Mouse (Mus musculus) thymus, postnatal 4 days (tissue): ENCODE data around the gene Themis3.
A peak's percentile ranks its signal among the peaks of the same experiment; 100 is the strongest.
"Not testable (repeated sequence)": the region's sequence is repeated elsewhere in the genome, so short reads cannot be mapped to it uniquely, and the experiment has no call there.

Experiments used
- DNase-seq: peaks from one replicate; pipeline ENCODE4 v3.0.0; 2021

Themis3 gene

DNA sequence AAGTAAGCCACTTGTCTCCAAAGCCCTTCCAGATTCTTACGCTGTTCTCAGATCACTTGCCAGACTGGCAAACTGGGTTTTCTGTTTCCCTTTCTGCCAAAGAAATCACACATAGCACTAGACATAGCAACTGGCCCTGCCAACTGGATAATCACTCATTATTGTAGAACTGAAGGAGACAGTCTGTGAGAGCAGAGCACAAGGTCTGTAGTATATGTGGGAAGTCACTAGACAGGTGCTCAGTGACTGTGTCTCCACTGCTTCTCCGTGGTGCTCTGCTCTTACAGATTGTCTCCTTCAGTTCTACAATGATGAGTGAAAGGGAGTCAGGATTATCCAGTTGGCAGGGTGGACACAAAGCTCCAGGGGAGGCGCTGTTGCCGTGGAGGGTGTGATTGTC lies 41.7 kb downstream of the Themis3 start:
- no peak for DNase-seq

DNA sequence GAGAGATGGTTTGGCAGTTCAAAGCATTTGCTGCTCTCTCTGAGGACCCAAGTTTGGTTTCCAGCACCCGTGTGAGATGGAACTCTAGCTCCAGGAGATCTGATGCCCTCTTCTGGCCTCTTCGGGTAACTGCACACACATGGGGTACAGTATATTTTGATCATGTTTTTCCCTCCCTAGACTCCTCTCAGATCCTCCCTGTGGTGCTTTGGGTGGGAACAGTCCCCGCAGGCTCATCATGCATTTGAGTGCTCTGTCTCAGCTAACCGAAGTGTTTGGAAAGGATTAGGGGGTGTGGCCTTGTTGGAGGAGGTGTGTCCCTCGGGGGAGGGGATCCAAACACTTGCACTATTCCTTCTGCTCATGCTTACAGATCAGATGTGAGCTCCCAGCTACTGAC lies 43.9 kb downstream of the Themis3 start:
- DNase-seq, result no peak

DNA sequence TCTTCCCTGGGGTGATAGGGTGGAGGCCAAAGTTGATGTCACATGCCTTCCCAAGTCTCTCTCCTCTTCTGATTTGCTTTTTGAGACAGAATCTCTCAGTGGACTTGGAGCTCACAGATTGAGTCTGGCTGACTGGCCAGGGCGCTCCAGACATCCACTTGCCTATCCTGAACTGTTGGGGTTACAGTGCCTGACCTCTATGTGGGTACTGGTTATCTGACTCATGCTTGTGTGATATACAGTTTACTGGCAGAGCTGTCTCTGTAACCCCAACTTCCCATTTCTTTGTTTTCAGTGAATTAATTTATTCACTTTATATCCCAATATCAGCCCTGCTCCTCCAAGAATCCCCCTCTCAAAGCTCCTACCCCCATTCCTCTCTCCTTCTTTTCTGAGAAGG lies 62.1 kb downstream of the Themis3 start:
- no peak for DNase-seq

DNA sequence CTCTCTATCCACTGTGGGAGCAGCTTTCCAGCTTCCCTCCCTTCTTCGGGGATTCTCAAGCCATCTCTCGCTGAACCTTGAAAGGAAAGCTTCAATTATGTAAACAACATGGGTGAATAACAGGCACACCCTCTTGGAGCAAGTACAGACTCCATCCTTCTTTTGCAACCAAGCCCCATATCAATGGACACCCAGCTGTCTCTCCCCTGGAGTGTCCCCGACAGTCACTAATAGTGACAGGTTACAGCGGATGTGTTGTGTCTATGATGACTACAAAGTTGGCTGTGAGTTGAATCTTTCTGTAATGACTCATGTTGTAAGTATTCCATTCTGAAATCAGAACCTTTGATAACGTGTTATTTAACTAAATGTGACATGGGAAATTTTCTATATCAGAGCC lies 71.0 kb downstream of the Themis3 start:
- DNase-seq, result no peak

- DNase-seq, result not testable (repeated sequence)
Observed at GRCm38 (mm10) chr17:66522631-66523030, 71.8 kb downstream of the Themis3 start.

GRCm38 (mm10) chr17:66519554-66520553 lies 74.6 kb downstream of the Themis3 start, which contains the start of gene Rab12:
Gene Rab12, minus strand, starts transcription at chr17:66519729.
- peak; percentile 95 for DNase-seq

DNA sequence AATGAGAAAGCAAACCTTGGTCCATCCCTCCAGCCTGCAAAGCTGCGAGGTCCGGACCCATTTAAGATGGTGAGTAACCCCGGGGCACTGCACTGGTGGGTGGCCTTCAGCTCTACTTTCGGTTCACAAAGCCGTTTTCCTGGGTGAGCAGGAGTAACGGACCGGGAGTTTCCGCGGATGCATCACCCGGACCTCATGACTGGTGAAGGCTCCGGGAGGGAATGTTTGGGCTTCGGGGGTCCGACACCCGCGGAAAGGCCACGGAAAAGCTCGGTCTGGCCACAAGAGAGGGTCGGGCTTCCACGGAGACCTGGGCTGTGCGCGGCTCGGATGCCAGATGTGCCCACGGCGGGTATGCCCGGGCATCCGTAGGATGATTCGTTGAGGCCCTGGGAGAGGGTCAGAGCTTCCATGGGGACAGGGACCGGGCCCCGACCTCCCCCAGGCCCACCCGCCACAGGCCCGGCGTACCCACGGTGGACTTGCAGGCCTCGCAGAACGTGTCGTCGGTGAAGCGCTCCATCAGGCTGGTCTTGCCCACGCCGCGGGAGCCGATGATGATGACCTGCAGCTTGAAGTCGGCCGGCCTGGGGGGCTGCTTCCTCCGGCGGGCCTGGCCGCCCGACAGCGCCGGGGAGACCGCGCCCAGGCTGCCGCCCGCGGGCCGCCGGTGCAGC lies 75.4 kb downstream of the Themis3 start:
- no peak for DNase-seq

DNA sequence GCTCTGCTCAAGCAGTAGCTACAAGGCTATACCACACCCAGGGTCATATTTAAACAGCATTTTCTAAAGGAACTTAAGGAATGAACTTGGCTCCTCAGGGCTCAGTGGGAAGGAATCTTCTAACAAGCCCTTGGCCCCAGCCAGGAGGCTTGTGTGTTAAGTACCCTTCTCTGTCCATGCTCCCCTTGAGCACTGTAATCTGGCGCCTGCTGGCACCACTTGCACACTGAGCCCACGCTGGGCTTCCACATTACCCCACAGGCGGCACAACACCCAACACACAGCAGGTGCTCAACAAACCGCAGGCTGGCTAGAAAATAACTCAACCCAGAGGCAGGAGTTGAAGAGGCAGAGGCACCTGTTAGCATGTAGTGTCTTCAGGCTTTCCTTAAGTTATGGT lies 77.5 kb downstream of the Themis3 start:
- peak; percentile 52 for DNase-seq

DNA sequence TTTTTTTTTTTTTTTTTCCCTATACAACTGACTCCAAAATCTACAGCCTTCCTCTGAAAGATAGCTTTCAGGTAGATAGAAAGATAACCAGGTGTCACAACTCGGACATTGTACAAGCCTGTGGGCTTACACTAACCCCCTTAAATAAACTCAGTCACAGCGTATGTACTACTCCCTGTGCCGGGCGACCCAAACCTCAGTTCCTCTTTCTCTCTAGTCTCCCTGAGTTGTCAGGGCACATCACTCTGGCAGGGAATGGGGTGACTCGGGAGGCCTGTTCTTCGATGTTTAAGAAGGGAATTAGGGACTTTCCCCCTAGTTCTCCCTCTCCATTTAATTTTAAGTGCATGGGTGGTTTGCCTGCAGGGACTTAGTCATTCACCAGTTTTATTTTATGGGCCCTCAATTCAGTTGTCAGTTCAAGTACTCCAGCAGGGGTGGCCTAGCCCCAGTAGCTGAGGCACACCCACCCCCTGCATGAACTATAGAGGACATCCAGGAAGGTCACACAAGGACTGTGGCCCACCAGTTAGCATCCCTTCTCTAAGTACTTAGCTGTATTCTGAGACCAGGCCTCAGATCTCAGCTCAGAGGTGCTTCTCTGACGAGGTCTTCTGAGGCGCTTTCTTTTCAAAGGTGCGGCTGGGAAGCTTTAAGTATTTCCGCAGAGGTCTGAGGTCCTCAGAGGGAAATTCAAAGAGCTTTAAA lies 80.0 kb downstream of the Themis3 start:
- no peak for DNase-seq

DNA sequence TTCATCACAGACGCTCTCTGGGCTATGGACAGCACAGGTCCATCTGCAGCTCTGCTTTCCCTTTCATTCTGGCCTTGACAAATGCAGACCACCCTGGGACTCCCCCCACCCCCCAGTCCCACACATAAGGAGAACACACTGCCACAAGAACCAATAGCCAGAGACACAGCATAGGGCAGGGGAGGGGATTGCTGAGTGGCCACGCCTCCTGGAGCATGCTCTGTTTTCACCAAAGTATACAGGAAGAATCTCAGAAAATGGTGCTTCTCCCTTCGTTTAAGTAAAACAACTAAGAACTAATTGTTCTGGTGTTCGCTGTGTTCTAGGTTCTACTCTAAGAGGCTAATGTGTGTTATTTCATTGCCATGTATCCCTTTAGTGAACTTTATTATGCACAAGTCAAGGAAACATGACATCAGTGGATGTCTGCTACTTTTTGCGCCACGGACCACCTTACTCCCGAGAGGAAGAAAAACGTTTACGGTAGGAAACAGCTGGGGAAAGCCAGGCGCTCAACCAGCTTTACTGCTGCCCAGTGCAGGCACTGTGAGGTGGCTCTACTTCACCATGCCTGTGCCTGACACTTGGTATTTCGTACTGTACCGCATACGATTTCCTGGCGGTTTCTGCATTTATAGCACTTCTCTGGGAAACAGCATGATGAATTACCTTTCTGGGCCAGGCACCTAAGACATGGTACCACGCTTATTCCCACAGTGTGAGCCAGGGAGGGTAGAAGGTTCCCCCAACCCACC lies 82.0 kb downstream of the Themis3 start:
- peak; percentile 44 for DNase-seq

DNA sequence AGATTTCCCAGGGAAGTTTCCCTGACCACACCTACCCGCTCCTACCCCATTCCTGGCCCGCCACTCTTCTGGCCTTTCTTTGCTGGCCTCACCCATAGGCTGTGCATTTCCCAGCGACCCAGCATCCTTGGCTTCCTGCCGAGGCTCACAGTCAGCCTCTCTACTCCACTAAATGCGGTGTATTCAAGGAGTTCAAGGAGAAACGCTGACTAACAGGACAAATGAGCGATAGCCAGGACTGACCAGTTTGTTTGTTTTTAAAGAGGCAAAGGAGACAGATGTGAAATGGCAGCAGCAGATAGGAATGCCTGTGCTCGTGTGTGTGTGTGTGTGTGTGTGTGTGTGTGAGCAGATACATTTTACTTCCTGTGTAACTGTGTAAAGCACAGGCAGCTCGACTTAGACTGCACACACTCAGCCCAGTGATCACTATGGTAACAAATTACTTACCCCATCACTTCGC lies 84.2 kb downstream of the Themis3 start:
- no peak for DNase-seq

- no peak for DNase-seq
Observed at GRCm38 (mm10) chr17:66507049-66507954, 87.1 kb downstream of the Themis3 start.

DNA sequence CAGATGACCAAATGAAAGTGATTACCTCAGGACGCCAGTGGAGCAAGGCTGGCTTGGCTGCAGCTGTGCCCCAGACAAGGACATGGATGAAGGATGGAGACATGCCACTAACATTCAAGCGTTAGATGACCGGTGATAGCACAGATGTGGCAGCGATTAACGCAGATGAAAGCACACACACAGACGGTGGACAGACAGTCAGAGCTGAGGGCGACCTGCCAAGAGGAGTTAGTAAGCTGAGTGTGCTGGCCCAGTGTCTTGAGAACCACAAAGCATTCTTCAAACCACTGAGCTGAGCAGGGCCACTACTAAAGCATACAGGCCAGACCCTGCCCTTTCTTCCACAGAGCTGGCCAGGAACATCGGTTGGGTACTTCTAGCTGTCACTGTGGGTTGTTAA lies 89.5 kb downstream of the Themis3 start:
- DNase-seq, result no peak
